Mouse (Mus musculus) mouse embryonic stem cell (cell line): ENCODE measurements around the gene Auts2.

Source experiments
- in situ Hi-C, 2 experiments: fragments of 300-500 bp; cut with MboI; formaldehyde crosslinking; loops; 1 replicate in 1 of 2; 3 replicates in 1 of 2; pipeline ENCODE4 v1.14.3; 2019 to 2020; ENCODE audit warnings: low sequenced_read_pairs in 2 of 2, low pct_unique_long_range_greater_than_20kb in 1 of 2, mixed read lengths in 1 of 2; ENCODE audit not compliant: unreplicated experiment in 1 of 2

The Auts2 gene

DNA sequence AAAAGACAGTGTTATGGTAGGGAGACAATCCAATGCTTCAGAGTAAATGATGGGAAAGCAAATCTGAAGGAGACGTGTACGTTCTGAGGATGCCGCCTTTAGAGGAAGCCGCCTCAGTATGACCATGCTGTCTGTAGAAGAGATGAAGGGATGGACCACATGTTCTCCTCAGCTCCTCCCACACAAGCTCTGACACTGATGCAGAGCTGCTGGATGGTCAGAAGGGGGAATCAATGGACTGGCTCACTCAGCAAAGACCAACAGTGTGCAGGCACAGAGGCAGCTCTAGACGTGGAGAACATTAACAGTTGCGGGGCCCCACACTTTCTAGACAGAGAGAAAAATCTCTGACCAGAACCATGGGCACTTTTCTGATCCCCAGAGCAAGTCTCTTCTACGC lies 187.2 kb downstream of the Auts2 start:
- in situ Hi-C loops, result no loop called here

DNA sequence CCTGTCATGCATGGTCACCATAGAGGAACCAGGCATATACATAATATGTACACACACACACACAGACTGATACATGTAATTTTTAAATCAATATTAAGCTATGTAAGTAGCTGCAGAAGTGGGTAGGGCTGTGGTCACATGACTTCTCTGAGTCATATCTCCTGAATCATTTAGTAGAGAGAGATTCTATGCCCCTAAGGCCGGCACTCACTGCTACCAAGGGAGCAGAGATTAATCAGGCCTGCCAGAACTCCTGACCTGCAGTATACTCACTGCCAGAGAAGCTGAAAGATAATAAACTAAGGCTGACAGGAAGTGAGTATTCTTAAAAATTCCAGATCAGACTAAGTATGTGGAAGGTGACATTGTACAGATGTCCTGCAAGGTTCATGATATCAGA lies 190.7 kb downstream of the Auts2 start:
- in situ Hi-C loops, result no loop called here

DNA sequence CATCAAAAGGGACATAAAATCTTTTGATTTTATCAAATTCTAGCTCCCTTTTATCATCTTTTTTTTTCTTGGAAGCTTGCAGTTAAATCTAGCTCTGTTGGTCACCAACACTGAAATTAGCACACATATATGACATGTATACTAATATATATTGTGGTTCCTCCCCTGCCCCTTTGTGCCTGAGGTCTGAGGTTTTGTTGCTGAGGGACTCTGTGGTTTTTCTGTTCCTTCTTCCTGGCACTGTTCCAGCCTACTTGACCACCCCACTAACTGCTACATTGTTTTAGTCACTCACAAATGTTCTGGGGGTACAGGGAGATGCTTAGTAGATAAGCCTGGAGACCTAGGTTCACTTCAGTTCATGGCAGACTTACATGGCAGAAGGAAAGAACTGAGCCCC lies 192.0 kb downstream of the Auts2 start:
- in situ Hi-C loops, result no loop called here

DNA sequence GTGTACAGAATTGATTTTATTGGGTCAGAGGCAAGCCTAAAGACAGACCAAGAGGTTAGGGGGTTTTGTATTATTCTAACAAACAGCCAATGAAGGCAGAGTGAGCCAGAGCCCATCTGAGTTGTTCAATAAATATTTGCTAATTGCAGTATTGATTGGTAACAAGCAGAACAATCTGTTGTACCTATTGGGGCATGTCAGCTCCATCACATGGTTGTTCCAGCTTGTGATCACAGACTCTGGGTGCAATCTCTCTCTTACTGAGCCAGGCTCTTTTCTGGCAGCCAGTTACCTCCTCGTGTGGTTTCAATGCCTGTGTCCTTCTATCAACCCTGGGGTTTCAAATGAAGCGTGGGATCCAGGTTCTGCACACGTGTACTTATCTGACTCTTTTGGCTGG lies 201.8 kb downstream of the Auts2 start:
- in situ Hi-C loops, result no loop called here

DNA sequence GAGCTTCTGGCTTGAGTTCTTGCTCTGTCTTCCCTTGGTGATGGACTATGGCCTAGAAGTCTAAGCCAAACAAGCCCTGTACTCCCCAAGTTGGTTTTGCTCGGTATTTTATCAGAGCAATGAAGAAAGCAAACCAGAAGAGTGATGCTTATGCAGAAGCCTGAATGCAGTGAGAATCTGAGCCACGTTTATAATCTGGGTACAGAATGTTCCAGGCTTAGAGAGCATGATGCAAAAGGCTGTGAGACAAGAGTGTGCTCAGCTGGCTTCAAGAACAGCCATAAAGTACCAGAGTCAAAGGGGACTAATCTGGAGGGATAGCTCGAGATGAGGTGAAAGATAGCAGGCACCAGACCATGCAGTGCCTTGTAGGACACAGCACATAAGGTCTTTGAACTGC lies 205.5 kb downstream of the Auts2 start:
- in situ Hi-C loops, result no loop called here

DNA sequence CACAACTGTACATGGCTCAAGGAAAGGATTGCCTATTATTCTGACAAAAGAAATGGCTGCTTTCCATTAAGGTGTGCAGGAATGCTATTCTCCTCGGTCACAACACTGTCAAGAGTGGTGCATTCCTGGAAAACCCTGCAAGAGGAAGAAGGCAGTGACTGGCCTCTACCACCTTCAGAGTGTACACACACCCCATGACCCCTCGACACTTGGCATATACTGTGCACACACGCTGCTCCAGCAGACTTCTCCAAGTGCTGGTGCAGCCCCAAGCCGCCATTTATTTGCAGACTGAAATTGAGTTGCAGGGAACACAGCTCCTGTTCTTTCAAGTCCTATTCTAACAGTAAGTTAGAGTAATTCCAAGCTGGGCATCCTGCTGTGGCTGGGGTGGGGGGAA lies 207.4 kb downstream of the Auts2 start:
- in situ Hi-C loops, result no loop called here

DNA sequence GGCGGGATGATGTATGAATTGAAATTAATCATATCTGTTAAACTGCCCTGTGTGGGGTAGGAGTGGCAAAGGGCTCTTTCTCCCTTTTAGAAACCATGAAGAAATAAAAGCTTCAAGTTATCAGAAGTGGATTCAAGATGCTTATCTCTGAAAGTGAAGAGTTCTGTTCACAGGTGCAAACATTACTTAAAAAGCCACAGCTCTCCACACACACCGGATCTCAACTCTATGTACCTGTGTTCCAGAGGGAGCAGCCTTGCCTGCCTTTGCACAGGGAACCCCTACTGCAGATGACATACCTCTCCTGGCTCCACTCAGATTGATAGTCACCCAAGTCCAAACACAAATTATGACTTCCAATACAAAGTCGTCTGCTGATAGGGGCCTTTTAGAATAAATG lies 208.3 kb downstream of the Auts2 start:
- in situ Hi-C loops, result no loop called here

DNA sequence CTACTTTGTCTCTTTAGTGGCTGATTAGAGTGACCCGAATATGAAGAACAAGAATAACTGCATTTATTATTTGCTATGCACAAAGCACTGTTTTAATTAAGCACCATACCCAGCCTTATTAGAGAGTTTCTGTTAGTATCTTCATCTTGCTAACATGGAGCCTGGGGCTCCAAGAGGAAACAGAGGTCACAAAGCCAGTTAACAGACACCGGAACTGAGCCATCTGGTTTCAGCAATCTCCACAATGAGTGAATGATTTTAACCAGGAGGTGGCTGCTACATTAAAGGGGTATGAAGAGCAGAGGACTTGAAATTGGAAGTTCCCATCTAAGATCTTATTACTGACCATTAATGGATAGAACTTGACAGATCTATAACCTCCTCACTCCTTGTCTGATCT lies 209.4 kb downstream of the Auts2 start:
- in situ Hi-C loops, result no loop called here

DNA sequence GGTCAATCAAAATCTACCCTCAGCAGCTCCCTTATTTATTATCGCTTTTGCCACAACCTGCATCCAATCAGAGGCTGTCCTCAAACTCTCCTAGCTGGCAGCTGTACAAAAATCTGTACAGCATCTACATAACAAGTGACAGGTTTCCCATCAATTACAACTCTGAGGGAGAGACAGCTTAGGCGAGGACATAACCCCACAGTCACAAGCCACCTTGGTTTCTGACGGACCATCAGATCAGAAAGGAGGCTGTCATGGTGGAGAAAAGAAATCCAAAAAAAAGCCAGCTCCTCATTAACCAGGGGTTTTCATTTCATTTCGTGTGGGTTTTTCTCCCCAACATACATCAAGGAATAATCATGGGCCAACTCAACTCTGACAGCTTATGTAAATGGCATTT lies 210.6 kb downstream of the Auts2 start:
- in situ Hi-C loops, result no loop called here

DNA sequence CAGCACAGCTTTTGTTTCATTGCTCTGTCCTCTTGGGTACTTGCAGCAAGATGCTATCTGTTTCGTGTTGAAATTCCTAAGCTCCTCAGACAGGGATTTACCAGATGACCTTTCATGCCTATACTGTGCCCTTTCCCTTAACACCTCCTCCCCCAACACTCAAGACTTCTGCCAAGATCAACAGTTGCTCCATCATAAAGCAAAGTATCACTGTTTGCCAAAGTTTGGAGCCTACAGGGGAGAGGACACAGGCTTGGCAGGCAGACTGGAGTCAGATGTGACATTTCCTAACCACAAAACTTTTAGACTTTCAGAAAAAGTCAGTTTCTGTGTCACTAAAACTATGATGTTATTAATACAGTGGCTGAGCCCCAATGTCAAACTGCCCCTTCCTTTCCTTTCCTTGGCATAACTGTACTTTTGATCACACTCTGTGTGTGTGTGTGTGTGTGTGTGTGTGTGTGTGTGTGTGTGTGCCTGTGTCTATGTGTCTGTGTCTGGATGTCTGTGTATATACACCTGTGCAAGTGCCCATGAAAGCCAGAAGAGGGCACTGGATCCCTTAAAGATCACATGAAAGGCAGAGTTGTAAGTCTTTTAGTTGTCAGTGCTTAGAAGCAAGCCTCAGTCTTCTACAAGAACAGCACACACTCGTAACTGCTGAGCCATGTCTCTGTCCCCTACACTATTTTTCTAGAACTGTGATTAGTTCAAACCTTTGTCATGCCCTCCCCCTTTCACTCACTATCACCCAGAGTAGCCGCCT lies 213.8 kb downstream of the Auts2 start:
- in situ Hi-C loops, result no loop called here

DNA sequence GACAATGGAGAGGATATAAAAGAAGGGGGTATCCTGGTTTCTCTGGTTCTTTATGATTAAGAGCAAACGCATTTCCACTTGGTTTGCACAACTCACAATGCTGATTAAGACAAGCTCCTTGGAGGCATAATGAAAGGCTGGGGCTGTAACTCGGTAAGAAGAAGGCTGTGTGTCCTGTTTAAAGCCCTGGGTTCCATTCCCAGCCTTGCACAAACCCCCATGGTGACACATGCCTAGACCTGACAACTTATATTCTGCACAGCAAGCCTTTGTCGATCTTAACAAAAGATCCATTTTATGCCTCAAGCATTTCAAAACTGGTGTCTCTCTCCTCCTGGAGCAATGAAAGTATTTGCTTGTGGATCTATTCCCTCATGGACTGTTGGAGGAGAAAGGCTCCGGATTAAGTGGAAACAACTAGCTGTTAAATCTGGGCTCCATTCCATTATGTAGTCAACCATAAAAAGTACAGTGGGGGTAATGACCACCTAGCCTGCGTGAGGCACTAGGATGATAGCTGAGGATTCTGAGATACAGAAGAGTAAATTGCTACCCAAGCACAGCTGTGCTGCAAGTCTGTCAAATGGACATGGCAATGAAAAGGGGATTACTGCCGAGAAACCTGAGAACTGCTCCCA lies 218.8 kb downstream of the Auts2 start:
- in situ Hi-C loops, result no loop called here

- in situ Hi-C loops, result no loop called here
These were observed 219.5 kb downstream of the Auts2 start for GRCm38 (mm10) chr5:132323608-132324007.

DNA sequence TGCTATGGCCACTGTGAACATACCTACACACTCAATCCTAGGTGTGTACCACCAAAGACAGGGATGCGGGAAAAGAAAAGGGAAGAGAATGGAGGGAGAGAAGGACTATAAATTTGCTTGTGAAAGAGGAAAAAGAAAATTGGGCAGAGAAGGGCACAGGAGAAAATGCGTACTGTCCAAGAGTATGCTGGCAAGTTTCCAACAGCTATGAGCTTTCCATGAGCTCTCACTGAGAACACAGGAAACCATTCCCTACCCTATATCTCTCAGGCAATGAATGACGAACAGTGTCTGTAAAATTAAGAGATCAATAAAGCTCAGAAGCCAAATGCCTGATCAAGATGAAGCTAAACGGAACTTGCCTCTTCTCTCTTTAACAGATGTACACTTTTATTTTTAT lies 220.2 kb downstream of the Auts2 start:
- in situ Hi-C loops, result no loop called here

GRCm38 (mm10) chr5:132318026-132318765 lies 224.9 kb downstream of the Auts2 start:
- in situ Hi-C loops, result no loop called here

DNA sequence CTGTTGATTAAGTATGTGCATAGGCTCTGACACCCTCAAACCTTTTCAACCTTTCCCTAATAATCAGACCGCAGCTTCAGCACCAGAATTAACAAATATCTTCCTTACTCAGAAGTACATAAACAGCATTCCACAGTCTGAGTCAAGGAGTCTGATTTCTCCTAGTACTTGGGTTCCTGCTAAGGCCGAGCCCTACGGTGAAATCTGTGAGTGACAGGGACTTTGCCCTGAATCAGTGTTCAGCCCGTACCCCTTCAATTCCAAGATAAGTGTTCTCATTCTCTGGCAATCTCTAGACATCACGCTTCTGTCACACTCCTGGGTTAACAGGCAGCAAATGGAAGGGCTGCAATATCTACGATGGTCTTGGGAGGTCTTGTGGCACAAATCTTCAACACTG lies 226.2 kb downstream of the Auts2 start:
- in situ Hi-C loops, result no loop called here

- in situ Hi-C loops, result no loop called here
These were observed 228.8 kb downstream of the Auts2 start for GRCm38 (mm10) chr5:132314300-132314699.

- in situ Hi-C loops, result no loop called here
These were observed 236.1 kb downstream of the Auts2 start for GRCm38 (mm10) chr5:132307000-132307399.

- in situ Hi-C loops, result no loop called here
These were observed 237.7 kb downstream of the Auts2 start for GRCm38 (mm10) chr5:132305354-132305934.

DNA sequence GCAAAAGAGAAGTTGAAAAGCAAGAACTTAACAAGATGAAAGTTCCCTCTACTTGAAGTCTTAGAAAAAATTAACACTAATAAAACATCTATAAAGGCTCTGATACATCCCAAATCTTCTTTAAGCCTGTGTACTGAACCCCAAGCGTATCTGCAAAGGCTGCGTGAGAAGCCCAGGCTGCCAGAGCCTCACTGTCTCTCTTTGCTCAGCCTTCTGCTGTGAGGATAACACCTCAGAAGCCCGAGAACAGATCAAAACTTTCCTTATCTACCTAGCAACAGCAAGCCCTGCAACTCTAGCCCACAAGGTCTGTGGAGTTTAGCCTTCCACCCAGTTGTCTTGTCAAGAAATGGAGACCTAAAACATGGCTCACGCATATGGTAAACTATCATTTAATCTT lies 240.4 kb downstream of the Auts2 start:
- in situ Hi-C loops, result no loop called here
